Mouse (Mus musculus) cerebellum, postnatal 4 days (tissue): ENCODE data around the gene AI661453.

Experiments used
- DNase-seq, 2 experiments: peaks; one replicate each; pipeline ENCODE4 v3.0.0; 2022; ENCODE audit warnings: low spot score in 2 of 2, mixed read lengths in 1 of 2

Gene AI661453

DNA sequence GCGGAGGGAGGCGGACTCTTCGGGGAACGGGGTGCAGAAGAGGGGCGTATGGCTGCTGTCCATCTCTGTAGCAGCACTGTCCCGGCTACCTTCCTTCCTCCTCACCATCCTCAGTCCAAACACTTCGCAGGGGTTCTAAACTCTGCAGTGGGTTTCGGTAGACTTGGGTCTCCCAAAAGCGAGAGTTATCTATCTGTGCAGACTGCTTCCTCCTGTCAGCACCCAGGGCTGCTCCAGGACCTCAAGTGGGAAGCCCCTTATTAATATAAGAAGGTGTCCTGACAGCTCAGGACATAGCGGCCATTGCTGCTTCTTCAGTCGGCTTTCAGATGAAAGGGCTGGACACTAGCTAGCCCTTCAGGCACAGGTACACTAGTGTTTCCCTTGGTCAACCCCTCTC is 28.6 kb downstream of the AI661453 start:
- no peak for DNase-seq

- DNase-seq = no peak
Observed at GRCm38 (mm10) chr17:47466284-47466683, 29.9 kb downstream of the AI661453 start.

GRCm38 (mm10) chr17:47467659-47468058 is 31.2 kb downstream of the AI661453 start:
- DNase-seq = no peak

DNA sequence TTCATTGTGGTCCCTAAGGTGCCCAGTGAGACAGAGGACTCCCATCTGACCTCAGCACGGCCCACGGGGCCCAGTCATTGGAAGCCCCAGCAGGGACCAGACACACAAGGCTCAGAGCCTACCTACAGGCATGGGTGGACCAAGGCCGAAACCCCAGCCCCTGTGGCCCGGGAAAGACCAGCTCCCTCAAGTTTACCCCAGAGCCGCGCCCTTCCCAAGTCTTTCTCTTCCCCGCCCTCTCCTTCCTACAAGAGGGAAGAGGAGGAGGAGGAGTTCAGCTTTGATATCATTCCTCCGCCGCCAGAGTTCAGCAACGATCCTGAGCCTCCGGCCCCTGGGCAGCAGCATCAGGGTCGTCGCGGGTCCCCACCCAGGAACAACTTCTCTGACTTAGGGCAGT is 31.6 kb downstream of the AI661453 start:
- no peak for DNase-seq

GRCm38 (mm10) chr17:47468466-47468865 is 32.1 kb downstream of the AI661453 start:
- no peak for DNase-seq

DNA sequence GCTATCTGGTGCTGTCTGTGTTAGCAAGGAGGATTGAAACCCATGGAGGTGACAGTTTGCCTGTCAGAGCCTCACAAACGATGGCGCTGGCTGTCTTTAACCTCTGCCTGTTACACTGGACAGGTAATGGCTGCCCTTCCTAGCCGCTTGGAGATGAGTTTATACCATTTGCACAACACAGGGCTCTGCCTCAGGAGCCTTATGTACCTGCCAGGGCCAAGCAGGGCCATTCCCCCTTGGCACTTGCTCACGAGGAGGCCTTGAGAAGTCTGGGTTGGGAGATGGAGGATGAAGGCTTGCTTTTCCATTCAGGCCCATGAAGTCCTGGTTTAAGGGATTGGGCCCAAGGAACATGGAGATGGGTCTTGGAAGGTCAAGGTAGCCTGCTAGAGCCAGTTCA is 33.2 kb downstream of the AI661453 start:
- no peak for DNase-seq

GRCm38 (mm10) chr17:47470121-47470520 is 33.7 kb downstream of the AI661453 start:
- no peak for DNase-seq

DNA sequence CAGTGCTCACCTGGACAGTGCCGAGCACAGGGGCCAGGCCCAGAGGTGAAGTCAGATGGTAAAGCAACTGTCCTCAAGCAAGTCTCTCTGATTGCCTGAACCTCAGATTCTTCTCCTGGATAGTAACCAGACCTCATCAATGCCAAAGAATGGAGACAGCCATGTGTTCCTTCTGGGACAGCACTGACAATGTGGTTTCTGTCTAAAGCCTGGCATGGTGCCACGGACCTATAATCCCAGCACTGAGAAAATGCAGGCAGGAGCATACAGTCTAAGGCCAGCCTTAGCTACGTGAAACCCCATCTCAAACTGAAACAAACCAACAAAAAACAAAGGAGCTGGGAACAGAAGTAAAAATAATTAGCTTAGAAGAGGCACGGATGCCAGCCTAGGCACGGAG is 34.3 kb downstream of the AI661453 start:
- peak in 1 of 2 experiments; percentile 32 for DNase-seq

DNA sequence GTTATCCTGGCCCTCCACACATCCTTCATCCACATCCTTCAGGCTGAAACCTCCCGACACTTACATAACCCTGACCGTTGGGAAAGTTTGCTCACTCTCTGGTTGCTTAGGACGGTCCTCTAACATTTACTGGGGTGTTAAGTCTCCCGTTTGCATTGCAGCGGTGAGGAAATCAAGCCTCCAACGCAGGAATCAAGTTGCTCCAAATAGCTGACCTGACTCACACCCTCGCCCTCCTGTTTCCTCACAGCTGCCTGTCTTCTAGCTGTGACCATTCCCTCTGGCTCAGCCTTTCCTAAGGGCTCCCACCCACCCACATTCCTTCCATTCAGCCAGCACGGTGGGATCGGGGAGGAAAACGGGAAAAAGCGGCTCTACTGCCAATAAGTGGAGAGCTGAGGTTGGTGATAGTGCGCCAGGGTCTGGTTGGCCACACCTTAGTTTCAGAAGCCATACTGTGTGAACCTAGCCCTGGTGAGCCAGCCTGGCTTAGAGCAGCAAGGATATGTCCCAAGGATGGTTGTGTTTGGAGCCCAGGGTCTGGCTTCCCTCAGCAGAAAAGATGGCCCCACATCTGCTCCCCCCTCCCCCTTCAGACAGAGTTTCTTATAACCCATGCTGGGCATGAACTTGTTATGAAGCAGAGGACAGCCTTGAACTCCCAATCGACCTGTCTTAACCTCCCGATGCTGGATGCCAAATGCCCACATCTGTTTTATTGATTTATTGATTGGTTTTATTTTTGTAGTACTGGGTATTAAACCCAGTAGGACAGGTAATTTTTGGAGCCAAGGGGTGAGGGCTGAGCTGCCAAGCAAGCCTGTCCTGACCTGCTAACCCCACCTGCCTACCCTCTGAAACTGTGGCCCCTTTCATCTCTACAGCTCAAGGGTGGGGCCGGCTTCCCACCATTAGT is 36.3 kb downstream of the AI661453 start:
- DNase-seq = no peak

GRCm38 (mm10) chr17:47473434-47473974 is 37.1 kb downstream of the AI661453 start:
- peak in 1 of 2 experiments; percentile 39 for DNase-seq

- DNase-seq = no peak
Observed at GRCm38 (mm10) chr17:47474250-47474649, 37.8 kb downstream of the AI661453 start.

DNA sequence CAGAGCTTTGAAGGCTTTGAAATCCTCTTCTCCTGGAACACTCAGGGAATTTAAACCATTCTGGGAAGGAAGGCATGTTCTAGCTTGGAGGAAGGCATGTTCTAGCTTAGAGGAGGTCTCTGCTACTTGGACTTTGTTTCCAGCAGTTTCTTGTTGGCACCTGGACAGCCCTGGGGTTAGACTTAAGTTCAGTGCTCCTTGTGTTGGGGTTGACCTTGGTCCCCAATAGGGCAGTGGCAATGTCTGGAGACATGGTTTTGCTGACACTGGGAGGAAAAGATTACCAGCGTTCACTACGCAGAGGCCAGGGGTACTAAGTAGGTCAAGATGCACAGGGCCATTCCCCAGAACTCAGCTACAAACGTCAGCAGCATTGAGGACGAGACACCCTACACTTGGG is 38.8 kb downstream of the AI661453 start:
- no peak for DNase-seq

DNA sequence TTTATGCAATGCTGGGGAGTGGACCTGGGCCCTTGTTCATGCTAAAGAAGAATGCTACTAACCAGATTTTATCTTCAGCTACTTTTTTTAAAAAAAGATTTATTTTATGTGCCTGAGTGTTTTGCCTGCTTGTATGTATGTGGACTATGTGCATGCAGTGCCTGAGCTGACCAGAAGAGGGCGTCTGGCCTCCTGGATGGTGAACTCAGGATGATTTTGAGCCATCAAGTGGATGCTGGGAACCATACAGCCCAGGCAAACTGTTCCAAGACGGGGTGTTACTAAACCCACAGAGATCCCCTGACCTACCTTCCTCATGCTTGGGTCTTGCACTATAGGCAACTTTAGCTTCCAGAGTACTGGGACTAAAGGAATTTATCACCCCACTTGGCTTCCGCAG is 39.3 kb downstream of the AI661453 start:
- DNase-seq = no peak

DNA sequence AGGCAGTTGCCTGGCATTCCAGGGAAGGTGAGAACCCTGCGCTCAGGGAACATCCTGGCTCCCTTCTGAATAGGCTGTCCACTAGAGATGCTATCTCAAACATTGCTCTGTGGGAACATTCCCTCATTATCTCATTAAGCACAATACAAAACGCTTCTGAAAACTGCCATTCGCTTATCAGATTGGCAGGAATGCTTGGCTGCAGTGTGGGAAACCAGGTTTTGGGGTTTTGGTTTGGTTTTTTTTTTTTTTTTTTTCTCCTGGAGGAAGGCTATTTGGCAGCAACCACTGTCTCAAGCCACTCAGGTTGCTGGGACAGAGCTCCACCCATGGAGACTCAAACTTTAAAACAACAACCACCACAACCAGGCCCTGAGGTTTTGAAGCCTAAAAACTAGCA is 43.5 kb downstream of the AI661453 start:
- no peak for DNase-seq

GRCm38 (mm10) chr17:47482401-47482800 is 46.0 kb downstream of the AI661453 start:
- peak; percentile 49 to 62 for DNase-seq

GRCm38 (mm10) chr17:47484241-47484921 is 48.0 kb downstream of the AI661453 start:
- DNase-seq = no peak

- no peak for DNase-seq
Observed at GRCm38 (mm10) chr17:47484993-47485392, 48.6 kb downstream of the AI661453 start.

DNA sequence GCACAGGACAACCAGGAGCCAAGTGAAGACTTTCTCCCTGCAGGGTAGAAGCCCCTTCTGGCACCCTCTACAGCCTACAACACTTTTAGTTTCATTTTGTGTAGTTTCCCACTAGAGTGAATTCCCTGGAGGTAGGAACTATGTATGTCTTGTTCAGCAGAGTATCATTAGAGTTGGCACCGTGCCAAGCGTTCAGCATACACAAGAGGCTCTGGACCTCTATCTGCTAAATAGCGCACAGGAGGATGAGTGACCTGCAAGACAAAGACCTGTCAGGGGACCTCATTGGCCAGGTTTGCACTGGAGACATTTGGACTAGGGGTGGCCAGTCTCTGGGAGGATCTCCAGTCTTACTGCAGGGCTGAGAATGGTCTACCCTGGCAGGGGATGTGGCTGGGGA is 49.4 kb downstream of the AI661453 start:
- no peak for DNase-seq

- no peak for DNase-seq
Observed at GRCm38 (mm10) chr17:47490791-47491190, 54.4 kb downstream of the AI661453 start.

DNA sequence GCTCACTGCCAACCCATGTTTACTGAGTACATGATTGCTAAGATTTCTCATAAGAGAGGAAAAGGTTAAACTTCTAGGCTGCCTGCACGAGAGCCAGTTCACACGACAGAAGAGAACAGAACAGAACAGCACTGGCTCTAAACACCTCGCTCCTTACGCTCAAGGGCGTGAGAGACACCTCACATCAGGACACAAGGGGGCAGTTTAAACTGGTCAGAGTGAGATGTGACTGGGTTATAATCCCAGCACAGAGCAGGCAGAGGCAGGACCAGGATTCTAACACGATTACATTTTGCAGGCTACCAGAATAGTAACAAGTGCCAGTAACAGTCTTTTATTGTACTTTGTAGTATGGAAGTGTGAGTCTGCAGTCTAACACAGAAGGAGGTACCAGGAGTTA is 56.3 kb downstream of the AI661453 start:
- DNase-seq = no peak

DNA sequence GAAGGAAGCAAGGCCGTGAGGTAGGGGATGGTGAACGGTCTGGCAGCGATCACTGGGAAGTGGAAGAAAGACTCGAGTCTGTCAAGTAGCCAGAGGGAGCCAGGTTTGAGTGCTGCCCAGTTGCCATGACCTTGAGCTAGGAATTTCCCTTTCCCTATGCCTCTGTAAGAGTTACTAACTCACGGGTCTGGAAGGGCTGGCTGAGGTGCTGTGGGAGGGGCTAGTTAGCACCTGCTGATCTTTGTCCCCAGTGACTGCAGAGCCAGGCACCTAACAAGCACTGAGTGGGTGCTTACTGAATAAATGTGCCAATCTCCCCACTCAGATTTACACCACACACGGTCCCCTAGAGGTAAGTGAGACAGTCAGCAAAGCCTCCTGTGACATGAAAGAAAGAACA is 57.2 kb downstream of the AI661453 start:
- no peak for DNase-seq

DNA sequence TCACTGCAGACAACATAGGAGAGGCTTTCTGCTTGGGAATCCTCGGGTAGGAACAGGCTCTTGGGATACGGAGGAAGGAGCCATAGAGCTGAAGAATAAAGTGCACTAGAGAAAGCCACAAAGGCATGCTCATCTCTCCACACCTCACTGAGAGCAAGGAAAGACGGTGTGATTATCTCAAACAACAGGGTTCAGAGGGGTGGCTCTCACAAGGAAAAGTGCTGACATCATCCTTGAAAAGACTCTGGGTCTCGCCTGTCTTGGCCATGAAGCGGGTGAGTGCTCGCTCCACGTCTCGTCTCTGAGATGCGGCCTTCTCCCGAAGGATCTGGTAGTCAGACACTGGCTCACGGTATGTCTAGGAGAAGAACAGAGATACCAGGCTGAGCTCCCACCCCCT is 57.7 kb downstream of the AI661453 start:
- no peak for DNase-seq

DNA sequence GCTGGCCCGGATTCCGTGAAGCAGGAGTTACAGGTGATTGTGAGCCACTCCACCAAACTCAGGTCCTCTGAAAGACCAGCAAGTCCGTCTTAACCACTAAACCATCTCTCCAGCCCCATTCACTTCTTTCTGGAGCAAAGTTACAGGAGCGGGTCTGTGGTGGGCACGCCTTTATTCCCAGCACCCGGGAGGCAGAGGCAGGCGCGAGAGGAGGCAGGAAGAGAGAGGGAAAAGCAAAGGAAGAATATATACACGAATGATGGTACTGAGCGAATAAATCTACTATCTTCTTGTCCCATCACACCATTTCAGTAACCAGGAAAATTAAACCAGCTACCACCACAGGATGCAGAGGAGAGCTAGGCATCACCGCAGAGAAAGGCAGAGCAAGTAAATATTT is 65.1 kb downstream of the AI661453 start:
- DNase-seq = no peak
